Mouse (Mus musculus) ES-E14 (cell line): ENCODE measurements around the gene Msx1. TPM values are rescaled to one million over a fixed set of nuclear protein-coding genes. Genes with fewer than 3 reads are reported as not detected.

Experiments used
- DNase-seq: peaks from one replicate; pipeline ENCODE4 v3.0.0-alpha.2; 2013; ENCODE audit warnings: low read depth, low spot score
- H3K27ac ChIP-seq: 2 replicates; pipeline ENCODE4 v1.5.1; 2012; ENCODE audit warnings: low read depth, mild to moderate bottlenecking, low read length, moderate library complexity, mixed read lengths; ENCODE audit not compliant: poor library complexity, insufficient read depth, severe bottlenecking
- H3K36me3 ChIP-seq: 2 replicates; pipeline ENCODE4 v1.6.1; 2012; ENCODE audit warnings: mild to moderate bottlenecking, low read length, moderate library complexity, mixed read lengths; ENCODE audit not compliant: control insufficient read depth, poor library complexity, insufficient read depth, severe bottlenecking
- H3K4me1 ChIP-seq, 2 experiments: fragments of 150-350 bp in 1 of 2; sonication (generic) in 1 of 2; 2 replicates each; pipeline ENCODE4 v1.6.1; 2012; ENCODE audit warnings: low read length in 2 of 2, mild to moderate bottlenecking in 1 of 2, mixed read lengths in 1 of 2; ENCODE audit not compliant: control insufficient read depth in 2 of 2, insufficient read depth in 2 of 2, poor library complexity in 1 of 2
- H3K4me3 ChIP-seq, 2 experiments: fragments of 150-350 bp in 1 of 2; sonication (generic) in 1 of 2; 2 replicates each; pipeline ENCODE4 v1.5.1; 2012; ENCODE audit warnings: low read length in 2 of 2, low read depth in 1 of 2, mild to moderate bottlenecking in 1 of 2, mixed read lengths in 1 of 2; ENCODE audit not compliant: insufficient read depth in 1 of 2, poor library complexity in 1 of 2, severe bottlenecking in 1 of 2
- H3K9ac ChIP-seq: 2 replicates; pipeline ENCODE4 v1.6.1; 2012; ENCODE audit warnings: low read depth, mild to moderate bottlenecking, low read length, mixed read lengths; ENCODE audit not compliant: poor library complexity, insufficient read depth, severe bottlenecking
- H3K9me3 ChIP-seq: fragments of 150-350 bp; sonication (generic); 2 replicates; pipeline ENCODE4 v1.6.1; 2012; ENCODE audit warnings: low read depth, mild to moderate bottlenecking, low read length; ENCODE audit not compliant: control insufficient read depth, insufficient read depth
- CHD2 ChIP-seq: IDR thresholded peaks from 2 replicates; pipeline ENCODE4 v1.6.1; 2014; ENCODE audit warnings: mild to moderate bottlenecking, low read depth, low read length, inconsistent platforms
- HCFC1 ChIP-seq: IDR thresholded peaks from 2 replicates; pipeline ENCODE4 v1.6.1; 2012; ENCODE audit warnings: low read length, inconsistent platforms, borderline replicate concordance; ENCODE audit not compliant: insufficient read depth
- MAFK ChIP-seq: IDR thresholded peaks from 2 replicates; pipeline ENCODE4 v1.6.1; 2014; ENCODE audit warnings: mild to moderate bottlenecking, low read depth, low read length, inconsistent platforms; ENCODE audit not compliant: insufficient read depth
- ZC3H11A ChIP-seq: IDR thresholded peaks from 2 replicates; pipeline ENCODE4 v1.6.1; 2012; ENCODE audit warnings: low read depth, mild to moderate bottlenecking, inconsistent platforms, low read length, borderline replicate concordance
- ZNF384 ChIP-seq: IDR thresholded peaks from 2 replicates; pipeline ENCODE4 v1.6.1; 2012; ENCODE audit warnings: low read depth, low read length, inconsistent platforms
- in situ Hi-C, 2 experiments: fragments of 600-800 bp; cut with MboI; formaldehyde crosslinking; loops; one replicate each; pipeline ENCODE4 v1.15.1; 2025; ENCODE audit warnings: low sequenced_read_pairs in 2 of 2, inconsistent platforms in 1 of 2; ENCODE audit not compliant: unreplicated experiment in 2 of 2
- total RNA-seq: library from RNA; depleted of rRNA; stranded (reverse); fragments of 300-350 nt; gene quantifications from 2 replicates; pipeline ENCODE4 v1.2.3, GENCODE M21; 2012

The Msx1 gene
- total RNA-seq, 1 experiment, result 2.1 TPM

- Histone ChIP-seq H3K36me3 (no peaks in the 10 kb centered on the region), H3K27ac (no peak overlapping the region), H3K9ac (no peak overlapping the region), H3K4me3 (no peak overlapping the region), H3K4me1 (peaks cover 0 to 8% of the 10 kb centered on the region in 2 experiments; a peak in 1 of 4 replicates), H3K9me3 (no peaks in the 10 kb centered on the region)
- in situ Hi-C loops, result no loop called here
- DNase-seq, result no peak
- TF ChIP-seq ZNF384 (no peak), CHD2 (no peak), HCFC1 (no peak), MAFK (no peak), ZC3H11A (no peak)
These were observed 35.9 kb upstream of the Msx1 start for GRCm38 (mm10) chr5:37860151-37860721.

DNA sequence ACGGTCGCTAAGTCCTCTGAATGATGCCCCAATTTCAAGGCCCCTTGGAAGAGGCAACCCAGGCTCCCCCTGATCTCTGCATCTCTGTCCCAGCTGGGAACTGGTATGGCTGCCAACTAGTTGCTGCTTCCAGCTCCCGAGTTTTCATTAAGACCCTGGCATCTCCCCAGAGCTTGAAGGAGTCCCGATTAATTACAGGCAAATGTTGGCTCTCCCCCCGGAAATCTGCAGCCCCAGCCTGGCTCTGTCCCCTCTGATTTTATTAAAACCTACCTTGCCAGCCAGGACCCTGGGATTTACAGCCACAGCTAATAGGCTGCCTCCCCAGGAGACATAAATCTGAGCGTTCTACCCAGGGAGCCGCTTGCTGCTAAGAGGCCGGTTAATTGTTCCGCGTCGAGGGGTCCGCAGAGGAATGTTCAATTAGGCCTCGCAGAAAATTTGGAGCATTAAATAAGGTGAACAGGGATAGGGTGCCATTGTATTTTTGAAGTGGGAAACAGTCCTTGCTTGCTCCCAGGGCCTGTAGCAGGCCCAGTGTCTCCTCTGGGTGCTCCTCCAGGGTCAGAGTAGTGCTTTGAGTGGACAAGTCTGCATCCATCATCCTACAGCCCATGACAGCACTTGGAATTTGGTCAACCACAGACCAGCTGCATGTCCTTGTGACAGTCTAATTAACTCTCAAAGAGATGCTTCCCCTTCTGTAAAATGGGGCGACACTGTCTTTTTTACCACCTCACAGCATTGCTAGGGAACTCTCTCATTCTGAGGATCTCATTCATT lies 33.6 kb upstream of the Msx1 start:
- H3K4me1 ChIP-seq, result peaks cover 0 to 8% of the 10 kb centered on the region in 2 experiments; a peak in 1 of 4 replicates
- H3K36me3 ChIP-seq, result no peaks in the 10 kb centered on the region
- H3K9ac ChIP-seq, result no peak overlapping the region
- TF ChIP-seq CHD2, result no peak
- no peak for TF ChIP-seq ZNF384
- no peak for TF ChIP-seq ZC3H11A
- TF ChIP-seq MAFK, result no peak
- TF ChIP-seq HCFC1, result no peak
- H3K9me3 ChIP-seq, result no peaks in the 10 kb centered on the region
- H3K4me3 ChIP-seq, result no peak overlapping the region
- H3K27ac ChIP-seq, result no peak overlapping the region
- DNase-seq, result no peak
- in situ Hi-C loops, result no loop called here

- TF ChIP-seq ZNF384, result no peak
- TF ChIP-seq HCFC1, result no peak
- no peak for TF ChIP-seq CHD2
- no peak for TF ChIP-seq ZC3H11A
- no peak for TF ChIP-seq MAFK
- Histone ChIP-seq H3K27ac (no peak overlapping the region), H3K4me3 (no peak overlapping the region), H3K9ac (no peak overlapping the region), H3K36me3 (no peaks in the 10 kb centered on the region), H3K9me3 (no peaks in the 10 kb centered on the region), H3K4me1 (peaks cover 0 to 8% of the 10 kb centered on the region in 2 experiments; a peak in 1 of 4 replicates)
- in situ Hi-C loops, result no loop called here
- DNase-seq, result peak; percentile 11
These were observed 31.7 kb upstream of the Msx1 start for GRCm38 (mm10) chr5:37856057-37856456.

DNA sequence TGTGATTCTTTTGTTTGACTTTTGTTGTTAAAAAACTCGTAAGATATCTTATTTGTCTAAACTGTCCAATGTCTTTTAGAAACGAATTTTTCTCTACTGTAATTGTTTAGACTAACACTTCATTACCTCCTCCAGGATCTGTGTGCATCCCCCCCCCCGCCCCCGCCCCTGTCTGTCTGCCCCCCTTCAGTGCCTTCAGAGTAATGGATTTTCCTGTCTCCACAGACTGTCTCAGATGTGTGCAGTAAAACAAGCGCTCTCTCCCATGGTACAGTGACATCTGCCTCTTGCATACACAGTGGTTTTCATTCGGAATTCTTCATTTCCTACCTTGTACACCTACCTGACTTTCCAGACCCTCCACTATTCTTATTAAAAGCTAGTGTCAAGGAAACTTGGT lies 29.9 kb upstream of the Msx1 start:
- no peaks in the 10 kb centered on the region for H3K9me3 ChIP-seq

More for the DNA sequence above, 29.9 kb upstream of the Msx1 start:
- no peak overlapping the region for H3K9ac ChIP-seq
- no peak overlapping the region for H3K4me3 ChIP-seq
- no peaks in the 10 kb centered on the region for H3K36me3 ChIP-seq
- no peak for TF ChIP-seq CHD2
- no peak for TF ChIP-seq MAFK
- no peak for TF ChIP-seq ZC3H11A
- no peak for TF ChIP-seq HCFC1
- no peak for TF ChIP-seq ZNF384
- in situ Hi-C loops, result no loop called here
- no peak overlapping the region for H3K27ac ChIP-seq
- peaks cover 0 to 8% of the 10 kb centered on the region in 2 experiments; a peak in 1 of 4 replicates for H3K4me1 ChIP-seq
- DNase-seq, result no peak
